Mouse (Mus musculus): ENCODE results near the gene Add3.

The Add3 gene

DNA sequence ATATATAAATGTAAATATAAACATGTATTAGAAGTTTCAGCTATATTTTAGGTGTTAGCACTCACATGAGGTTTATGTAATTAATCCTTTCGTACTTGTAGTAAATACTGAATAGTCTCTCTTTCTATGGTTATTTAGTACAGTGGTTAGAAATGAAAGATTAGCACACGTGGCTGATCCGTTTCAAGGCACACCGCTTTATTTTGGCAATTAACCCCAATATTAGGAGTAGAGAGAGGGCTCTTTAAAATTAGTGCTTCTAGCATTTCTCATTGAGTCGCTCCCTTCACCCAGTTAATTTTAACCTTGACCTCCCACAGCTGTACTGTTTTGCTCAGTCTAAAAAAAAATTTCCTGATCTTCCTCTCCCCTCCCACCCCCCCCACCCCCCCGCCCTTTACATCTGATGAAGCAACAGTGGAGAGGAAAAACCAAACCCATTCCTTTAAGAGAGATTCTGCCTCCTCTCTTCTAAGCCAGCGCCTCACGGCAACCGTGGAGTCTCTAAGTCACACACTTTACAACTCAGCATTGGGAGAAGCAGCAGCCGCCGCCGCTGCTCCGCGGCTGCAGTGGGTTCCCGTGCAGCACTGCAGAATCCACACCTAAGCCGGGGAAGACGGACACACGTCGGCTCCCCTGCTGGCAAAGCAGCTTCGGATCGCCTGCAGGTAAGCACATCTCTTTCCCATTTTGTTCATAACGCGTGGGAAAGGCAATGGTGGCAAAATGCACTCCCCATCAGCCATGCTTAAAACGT is at the start of gene Add3:
Gene Add3 (plus strand): TSS at position 400 of the 760 bp plus-strand sequence.
- peak; percentile 22 for DNase-seq (ENCODE audit: low read depth, low spot score)

DNA sequence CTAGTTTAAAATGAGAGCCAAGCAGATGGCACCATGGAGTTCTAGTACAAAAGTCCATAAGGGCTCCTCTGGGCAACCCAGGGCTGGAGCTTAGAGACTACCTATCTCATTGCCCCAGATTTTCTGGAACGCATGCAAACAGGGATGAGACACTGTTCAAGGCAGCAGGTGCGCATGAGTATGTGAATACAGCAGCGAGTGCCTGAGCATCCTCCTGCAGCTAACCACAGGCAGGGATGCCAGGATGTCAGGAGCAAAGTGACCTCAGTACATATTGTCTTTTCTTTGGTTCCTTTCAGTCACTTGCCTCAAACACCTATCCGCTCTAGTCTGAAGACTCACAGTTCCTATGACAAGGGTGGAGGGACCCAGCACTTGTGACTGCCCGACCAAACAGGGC is 49.6 kb upstream of the Add3 start:
- DNase-seq (ENCODE audit: low read depth, low spot score), result no peak

DNA sequence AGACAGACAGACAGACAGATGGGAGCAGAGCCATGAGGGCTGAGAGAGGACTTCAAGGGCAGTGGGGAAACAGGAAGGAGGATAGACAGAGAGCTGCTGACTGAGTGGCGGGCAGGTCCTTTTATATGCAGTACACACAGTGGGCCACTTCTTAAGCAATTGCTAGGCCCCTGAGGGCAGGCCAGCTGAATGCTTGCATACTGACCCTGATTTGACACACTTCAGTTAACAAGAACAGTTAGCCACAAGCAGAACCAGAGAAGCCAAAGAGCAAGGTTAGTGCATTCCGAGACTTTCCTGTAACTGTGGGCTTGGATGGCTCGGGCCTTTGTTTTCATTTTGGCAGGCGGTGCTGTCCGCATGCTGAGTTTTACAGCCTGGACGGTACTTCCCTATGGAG is 48.0 kb upstream of the Add3 start:
- DNase-seq (ENCODE audit: low read depth, low spot score), result no peak

DNA sequence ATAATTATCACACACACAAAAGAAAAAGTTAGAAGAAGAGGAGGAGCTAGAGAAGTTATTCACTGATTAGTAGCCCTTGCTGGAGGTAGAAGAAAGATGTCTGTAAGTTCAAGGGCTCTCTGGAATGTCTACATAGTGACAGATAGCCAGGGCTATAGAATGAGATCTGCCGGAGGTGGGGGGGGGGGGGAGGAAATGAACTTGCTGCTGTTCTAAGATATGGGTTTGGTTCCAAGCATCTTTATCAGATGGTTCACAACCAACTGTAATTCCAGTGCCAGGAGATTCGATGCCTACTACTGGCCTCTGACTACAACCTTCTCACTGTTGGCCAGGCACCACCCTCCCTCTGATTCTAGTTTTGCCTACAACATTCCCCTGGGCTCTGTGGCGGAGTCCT is 46.9 kb upstream of the Add3 start:
- DNase-seq (ENCODE audit: low read depth, low spot score), result no peak

DNA sequence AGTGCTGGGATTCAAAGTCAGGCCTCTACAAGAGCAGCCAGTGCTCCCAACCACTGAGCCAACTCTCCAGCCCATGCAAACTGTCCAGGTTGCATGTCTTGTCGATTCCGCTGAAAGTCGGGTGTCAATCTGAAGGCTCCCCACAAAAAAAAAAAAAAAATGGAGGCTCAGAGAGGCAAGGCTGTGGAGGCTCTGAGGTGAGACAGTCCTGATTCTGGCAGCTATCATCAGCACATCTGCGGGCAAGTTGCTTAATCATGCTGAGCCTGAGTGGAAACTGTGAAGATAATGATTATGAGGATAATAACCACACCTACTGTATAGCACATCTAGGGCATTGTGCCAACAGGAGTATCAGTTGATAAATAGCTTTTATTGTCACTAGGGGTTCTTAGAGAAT is 45.6 kb upstream of the Add3 start:
- DNase-seq (ENCODE audit: low read depth, low spot score), result no peak

DNA sequence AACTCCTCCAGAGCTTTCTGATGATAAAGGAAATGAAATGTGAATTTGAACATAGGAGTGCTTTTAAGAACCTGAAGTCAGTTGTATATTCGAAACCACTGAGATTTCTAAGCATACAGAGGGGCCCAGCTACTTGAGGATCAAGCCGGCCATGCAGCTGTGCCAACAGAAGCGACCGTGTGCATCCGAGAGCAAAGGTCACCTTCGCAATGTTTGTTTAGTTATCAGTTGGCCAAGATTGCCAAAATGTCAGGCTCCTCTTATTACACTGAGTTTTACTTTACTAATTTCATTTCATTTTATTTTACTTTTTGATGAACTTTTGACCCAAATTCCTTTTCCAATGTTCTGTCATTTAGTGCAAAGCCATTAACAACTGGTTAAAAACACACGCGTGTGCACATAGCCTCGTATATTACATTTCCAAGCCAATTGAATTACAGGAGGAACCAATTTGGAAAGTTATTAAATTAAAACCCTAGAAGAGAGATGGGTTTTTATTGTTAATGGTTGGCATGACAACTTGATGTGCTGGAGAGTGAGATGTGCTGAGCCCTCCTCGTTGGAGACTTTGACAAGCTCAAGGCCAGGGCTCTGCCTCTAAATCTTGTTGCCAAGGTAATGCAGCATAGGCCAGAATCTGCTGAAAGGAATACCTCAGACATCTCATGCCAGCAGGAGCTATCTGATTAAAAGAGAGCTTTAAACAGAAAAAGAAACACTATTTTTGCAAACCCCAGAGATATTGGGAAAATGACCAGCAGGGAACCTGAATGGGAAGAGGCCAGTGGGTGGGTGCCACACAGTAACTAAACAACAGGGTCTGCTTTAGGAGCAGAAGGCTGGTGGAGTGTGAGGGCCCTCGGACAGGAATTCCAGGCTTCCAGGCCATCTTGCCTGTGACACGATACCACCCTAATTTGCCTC is 38.6 kb upstream of the Add3 start:
- no peak for DNase-seq (ENCODE audit: low read depth, low spot score)

DNA sequence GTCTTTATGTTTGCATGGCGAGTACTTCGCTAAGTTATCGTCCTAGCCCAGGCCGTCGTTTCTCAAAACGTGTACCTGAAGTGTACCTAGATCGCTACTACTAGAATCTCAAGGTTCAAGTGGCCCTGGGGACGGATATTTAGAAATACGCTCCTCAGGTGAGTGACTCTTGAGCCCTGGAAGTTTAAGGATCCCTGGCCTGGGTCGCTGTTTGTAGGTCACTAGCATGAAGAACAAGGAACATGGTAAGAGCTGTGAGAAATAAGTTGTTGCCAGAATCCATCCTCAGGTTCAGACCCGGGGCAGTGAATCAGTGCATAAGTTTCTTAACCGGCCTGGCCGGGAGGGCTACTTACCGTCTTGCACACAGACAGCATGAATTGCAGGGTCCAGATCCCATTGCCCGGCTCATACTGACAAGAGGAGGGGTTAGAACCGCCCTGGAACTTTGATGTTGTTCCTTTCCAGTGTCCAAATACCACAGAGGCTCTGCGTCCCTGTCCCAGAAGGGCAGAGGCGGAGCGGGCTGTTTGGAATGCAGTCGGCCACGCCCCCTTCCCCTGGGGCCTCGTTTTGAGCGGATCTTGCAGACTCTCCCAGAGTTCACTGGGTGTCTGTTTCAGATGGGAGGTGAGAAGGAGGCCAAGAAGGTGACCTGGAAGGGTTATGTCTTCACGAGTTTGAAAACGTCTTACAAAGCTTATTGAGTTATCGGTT is 34.7 kb upstream of the Add3 start:
- DNase-seq (ENCODE audit: low read depth, low spot score), result no peak

DNA sequence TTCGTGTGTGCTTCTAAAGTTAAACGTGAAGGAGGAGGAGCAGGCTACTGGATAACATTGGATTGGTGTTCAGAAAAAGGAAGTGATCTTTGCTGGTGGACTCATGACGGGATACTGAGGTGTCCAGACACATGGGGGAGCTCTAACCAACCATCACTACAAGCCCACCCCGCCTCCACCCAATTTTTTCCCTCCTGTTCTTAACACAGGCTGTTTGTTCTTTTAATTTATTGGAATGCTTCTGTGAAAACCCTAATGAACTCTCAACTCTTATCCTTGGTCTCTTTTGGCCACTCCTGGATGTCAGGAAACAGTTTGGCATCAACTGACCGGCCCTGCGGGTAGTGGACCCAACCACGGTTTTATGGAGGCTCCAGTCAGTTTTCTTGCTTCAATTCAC is 33.3 kb upstream of the Add3 start:
- no peak for DNase-seq (ENCODE audit: low read depth, low spot score)

DNA sequence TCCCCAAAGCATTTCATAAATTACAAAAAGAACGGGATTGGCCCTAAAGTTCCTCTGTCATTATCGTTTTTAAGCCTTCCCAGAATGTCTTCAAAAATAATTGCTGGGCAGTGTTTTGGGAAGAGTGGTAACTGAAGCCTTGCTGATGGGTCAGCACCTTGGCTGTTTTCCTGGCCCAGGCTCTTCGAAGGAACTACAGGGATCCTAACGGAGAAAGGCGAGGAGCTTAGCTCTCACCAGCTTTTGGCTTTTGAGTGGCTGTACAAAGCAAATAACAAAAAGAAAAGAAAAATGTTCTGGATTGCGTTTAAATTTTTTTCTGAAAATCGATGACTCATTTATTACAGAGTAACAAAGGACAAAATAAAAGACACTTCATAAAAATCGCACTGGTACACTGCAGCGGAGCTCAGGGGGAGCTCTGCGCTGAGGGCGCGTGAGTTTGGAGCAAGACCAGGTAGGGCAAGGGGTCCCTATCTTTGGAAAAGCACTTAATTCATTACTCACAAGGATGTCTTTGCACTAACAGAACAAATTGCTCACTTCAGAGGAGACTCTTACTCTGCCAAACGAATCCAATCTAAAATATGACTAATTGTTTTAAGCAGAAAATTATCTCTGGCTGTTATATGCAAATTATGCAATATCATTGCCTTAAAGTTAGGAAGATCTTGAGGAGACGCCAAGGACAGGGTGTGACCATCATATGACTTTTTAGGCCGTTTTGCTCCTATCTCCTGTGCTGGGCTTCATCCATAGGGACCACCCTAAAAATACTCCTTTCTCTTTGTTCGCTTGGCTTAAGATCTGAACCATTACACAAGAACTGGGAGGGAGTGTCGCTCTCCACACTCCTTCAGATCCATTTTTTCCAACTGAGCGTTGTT is 32.6 kb upstream of the Add3 start:
- no peak for DNase-seq (ENCODE audit: low read depth, low spot score)

DNA sequence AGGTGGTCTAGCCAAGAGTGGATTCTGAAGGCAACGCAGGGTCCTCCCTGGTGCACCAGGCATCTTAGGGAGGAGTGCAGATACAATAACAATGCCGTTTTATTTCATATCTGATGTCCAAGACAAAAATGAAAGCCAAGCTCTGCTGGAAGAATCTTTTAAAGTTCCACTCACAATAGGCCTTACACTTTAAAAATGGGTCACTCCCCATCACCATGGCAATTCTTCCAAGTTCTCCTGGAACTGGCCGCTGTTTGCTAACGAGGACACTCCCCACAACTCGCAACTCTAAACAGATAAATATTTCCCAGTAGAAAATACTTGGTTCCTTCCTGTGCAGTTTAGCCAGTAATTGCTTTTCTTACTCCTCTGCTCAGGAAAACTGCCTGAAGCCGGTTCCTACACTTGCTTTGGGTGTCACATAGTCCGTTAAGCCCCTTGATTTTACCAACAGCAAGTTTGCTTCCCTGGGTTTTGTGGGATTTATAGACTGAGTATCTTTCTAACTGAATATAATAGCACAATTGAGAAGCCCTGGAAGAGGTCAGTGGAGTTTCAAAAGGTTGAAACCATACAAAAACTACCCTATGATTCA is 28.1 kb upstream of the Add3 start:
- no peak for DNase-seq (ENCODE audit: low read depth, low spot score)

DNA sequence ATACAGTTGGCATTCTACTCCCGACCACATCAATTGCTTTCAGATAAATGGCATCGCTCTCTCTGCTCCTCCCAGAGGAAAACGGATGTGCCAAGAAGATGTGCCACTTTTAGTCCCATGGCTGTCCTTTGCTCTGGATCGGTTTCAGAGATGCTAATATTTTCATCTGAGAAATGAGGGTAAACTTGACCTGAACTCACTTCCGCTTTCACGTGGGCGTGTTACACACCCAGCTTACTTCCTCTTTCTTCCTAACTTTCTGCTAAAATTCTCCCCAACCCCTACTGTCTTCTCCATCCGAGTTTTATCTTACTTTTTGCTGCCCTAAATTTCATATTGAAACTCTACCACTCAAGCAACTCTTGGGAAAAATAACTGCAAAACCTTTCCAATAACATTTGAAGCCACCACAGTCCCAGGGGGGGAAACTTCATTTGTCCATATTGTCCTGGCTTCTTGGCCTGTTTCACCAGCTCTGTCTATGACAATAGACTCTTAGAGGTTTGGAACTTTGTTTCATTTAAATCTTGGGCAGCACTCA is 20.9 kb upstream of the Add3 start:
- DNase-seq (ENCODE audit: low read depth, low spot score), result no peak

DNA sequence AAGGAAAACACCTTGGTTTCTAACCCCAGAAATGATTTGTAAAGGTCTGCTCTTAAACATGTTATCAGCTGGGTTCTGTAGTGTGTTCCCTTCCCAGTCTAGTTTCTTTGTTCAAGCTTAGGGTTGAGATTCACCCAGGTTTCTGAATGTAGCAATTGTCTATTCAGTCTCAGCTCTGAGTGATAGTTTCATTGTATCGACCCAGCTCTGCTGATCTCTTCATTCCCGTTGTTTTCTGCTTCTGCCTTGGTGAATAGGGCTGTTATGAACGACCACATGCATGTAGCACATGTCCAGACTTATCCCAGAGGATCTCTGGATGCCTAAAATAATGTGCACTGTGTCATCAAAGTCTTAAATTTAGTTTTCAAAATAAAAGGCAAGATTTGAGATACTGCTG is 19.8 kb upstream of the Add3 start:
- DNase-seq (ENCODE audit: low read depth, low spot score), result no peak

DNA sequence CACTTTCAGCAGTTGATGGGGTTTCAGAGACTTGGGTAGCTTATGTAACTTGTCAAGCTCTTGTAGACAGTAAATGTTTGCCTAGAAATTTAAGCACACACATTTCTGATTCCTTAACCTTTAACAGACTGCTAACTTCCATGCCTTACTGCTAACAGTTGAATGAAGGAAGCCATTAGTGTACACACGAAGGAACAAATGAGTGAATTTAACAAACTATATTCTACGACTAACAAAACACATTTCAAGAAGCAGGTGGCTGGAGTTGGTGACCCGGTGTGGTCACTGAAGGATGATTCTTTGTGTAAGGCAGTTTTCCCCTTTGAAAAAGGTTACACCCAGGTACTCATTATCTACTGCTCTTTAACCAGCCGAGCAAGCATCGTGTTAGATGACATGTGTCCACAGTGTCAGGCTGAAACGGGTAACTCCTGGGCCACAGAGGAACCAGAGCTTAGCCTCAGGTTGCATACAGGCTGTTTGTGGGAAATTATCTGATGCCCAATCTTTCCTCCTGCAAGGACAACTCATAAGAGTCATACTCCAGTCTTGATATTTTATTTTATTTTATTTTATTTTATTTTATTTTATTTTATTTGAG is 17.5 kb upstream of the Add3 start:
- DNase-seq (ENCODE audit: low read depth, low spot score), result no peak

DNA sequence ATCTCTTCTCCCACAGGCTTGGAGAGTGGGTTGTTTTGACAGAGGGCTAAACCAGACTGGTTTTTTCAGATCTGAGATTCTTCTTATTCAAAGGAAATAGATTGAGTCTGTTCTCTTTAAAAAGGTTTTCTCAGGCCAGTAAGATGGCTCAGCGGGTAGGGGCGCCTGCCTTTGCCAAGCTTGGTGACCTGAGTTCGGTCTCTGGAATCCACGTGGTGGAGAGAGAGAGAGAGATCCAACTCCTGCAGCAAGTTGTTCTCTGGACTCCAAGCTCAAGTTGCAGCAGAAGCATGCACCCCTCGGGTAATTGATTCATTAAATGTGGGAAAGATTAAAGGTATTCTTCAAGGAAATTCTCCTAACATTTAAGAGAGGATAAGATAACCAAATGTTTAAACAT is 16.9 kb upstream of the Add3 start:
- DNase-seq (ENCODE audit: low read depth, low spot score), result no peak

DNA sequence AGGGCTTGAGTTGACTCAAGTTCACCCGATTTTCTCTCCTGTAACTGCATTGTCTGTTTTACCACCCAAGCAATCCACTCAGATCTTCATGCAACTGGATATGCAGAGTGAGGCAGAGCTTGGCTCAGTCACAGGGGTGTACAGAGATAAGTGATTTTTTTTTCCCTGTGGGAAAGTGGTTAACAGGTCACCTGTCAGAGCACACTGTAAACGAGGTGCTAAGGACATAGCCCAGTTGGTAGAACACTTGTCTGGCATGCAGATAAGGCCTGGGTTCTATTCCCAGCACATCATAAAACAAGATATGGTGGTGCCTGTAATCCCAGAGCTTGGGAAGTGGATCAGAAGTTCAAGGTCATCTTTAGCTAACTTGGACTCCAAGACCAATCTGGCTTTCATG is 14.6 kb upstream of the Add3 start:
- no peak for DNase-seq (ENCODE audit: low read depth, low spot score)

DNA sequence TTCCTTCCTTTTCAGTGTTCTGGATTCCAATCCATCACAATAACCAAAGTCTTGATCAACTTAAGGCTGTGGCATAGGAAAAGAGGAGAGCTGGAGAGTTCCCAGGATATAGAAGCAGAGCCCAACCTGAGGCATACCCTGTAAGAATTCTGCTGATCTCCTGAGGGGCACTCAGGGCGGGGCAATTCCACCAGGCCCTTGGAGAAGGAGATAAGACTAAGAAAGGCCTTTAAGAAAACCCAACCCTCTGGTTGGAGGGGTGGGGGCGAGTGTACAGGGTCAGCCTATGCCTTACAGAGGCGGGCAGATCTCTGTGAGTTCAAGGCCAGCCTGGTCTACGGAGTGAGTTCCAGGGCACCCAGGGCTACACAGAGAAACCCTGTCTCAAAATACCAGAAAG is 13.7 kb upstream of the Add3 start:
- no peak for DNase-seq (ENCODE audit: low read depth, low spot score)

DNA sequence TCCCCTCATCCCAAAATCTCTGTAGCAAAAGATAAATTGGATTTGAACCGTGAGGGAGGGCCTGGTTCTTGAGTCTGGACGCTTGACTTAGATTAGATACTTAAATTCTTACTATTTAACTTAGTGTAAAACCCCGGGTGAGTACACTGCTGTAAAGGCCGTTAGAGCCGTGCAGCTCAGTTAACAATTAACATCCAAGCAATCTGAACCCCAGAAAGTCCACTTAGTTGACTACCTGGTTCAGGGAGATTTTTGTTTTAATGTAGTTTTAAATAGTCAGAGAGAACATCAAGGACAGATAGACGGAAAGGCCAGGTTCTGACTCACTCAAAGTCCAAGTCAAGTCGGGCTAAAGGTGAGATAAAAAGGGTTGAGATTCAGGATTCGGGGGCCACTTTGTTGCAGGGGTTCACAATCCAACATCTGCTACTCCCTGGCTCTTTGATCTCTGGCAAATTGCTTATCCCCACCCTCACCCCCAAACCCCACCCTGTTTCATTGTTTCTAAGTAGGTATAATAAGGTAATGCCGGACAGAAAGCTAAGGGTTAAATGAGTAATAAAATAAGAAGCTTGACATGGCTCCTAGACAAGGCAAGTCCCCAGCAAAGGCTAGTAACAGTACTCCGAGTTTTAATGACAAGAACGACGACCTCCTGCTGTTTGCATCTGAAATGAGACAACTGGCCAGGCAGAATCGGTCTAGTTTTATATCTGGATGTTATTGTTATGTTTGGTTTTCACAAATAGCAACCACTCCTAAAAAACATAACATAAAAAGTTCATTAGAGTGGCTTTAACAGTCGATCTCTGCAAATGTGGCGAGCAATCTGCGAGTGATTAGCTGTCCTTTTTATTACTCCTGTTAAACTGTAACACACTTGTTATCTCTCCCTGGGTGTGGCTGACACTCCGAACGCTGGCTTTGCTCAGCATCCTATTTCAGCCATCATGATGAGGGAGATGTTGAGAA is 12.6 kb upstream of the Add3 start:
- DNase-seq (ENCODE audit: low read depth, low spot score), result no peak

DNA sequence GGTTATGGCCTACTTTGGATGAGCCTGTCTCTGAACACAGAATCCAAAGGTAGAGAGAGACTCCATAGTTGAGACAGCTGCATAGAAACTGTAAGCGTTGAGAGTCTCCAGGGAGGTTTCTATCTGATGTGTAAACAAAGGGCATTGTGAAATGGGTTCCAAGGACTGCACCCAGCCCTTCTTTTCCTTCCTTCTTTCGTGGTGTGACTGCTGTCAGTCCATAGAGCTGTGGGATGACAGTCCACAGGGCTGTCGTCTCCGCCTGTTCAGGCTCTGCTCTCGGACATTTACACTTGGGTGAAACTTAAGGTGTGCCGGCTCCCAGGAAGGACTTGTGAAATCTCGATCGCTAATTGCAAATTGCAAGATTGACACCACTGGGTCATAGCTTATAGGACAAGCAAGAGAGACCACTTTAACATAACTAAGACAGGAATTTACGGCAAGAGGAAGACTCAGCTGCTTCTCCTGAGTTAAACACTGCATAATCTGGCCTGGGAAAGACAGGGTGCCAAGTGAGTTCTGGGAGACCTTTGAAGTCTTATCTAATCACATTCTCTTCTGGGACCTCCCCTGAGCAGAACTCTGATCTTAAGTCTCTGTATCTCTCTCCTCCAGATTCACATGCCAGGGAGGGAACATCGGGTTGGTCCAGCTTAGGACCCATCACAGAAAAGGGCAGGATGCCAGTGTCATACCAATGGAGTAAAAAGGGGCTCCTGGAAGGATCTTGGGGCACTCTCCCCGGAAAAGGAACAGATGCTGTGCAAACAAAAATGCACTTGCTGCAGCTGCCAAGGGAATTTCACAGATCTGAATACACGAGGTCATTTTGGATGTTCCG is 11.5 kb upstream of the Add3 start:
- no peak for DNase-seq (ENCODE audit: low read depth, low spot score)
